Mouse (Mus musculus) hematopoietic stem cell, adult 5-6 weeks (primary cell): ENCODE data around the gene Dcaf8. TPM values are rescaled to one million over a fixed set of nuclear protein-coding genes. Genes with fewer than 3 reads are reported as not detected.

ENCODE experiments used
- ATAC-seq, 2 experiments: fragments of 125-278 bp in 1 of 2; replicated peaks in 1 of 2; 2 replicates each; pipeline ENCODE4 v1.8.0; 2016 to 2017; ENCODE audit warnings: inconsistent platforms in 2 of 2, mild to moderate bottlenecking in 2 of 2, moderate number of reproducible peaks in 2 of 2, low read depth in 1 of 2, moderate TSS enrichment in 1 of 2; ENCODE audit not compliant: low FRiP score in 2 of 2, poor library complexity in 2 of 2, severe bottlenecking in 2 of 2, insufficient read depth in 1 of 2, low TSS enrichment in 1 of 2
- total RNA-seq: library from RNA; stranded (forward); fragments of 172-1452, 232-1000 nt; gene quantifications from 2 replicates; pipeline ENCODE4 v1.2.3, GENCODE M21; 2017

Gene Dcaf8
- total RNA-seq, 1 experiment from 2014 or later = 208 TPM

DNA sequence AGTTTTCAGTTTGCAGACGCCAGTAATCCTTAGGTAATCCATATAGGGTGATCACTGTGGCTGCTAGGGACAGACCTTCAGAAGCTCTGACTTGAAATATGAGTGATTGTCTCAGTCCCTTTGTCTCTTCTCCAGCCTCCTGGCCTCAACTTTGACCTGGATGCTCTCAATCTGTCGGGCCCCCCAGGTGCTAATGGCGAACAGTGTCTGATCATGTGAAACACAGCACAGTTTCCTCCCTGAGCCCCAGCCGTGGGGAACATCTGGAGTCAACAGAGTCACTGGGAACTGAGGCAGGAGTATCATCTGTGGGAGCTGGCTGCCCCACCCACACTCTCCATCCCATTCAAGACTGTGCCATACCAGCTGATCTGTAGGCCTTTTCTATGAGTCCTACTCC, 13.8 kb upstream of the Dcaf8 start:
- ATAC-seq = no peak

DNA sequence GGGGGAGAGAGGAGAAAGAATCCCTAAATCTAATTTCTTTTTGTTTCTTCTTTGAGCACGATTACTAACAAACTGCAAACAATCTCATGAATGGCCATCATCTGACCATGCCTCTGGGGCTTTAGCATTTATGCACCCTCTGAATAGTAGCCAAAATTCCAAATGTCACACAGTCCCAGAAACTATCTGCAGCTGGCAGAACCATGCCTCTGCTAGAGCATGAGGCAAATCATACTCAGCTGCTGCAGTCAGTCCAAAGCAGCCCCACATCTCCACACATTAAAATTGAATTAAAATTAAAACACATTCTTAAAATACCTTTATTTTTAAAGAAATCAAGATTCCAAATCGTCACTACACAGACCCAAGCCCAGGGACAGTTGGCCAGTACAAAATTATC, 7.7 kb upstream of the Dcaf8 start:
- ATAC-seq = no peak

DNA sequence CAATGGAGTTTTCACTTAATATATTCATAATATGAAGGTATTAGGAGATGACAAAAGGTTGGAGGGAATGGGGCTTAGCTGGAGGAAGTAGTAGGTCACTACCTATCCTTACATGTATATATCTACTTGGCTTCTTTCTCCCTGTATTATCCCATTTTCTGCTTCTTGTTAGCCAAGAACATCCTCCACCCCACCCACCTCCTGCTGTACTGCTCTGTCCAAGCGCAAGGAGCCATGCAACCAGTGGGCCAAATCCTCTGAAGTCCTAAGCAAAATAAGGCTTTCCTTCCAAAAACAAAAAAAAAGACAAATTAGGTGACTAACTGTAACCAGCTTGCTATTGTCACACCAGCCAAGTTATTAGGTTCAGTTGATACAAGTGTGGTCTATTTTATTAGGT, 7.1 kb upstream of the Dcaf8 start:
- no peak for ATAC-seq

DNA sequence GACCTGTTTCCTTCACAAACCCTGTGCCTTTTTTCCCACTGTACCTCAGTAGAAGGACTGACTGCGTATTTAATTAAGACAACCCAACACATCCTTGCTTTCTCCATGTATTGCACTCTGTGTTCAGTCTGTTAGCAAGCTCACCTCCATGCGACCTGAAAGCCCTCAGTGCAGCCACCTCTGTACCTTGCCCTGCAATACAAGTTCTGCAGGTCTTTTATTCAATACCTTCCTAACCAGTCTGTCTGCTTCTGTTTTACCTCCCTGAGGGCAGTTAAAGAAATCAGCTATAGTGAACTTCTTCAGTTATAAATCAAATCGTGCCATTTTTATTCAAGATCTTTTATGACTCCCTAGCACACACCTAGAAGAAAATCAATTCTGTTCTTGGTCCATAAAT, 6.4 kb upstream of the Dcaf8 start:
- ATAC-seq = no peak

DNA sequence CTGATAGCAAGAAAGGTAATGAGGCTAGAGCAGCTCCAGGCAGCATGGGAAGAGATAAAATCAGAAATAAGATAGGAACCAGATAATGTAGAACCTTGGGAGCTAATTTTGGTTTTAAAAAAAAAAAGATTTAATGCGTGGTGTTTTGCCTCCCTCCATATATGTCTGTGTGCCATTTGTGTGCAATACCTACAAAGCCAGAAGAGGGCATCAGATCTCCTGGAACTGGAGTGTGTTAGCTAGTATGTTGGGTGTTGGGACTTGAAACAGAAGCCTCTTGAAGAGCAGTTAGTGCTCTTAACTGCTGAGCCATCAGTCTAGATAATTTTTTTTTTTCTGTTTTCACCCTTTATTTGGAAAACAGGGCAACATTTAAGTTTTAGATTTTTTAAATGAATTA, 4.3 kb upstream of the Dcaf8 start:
- peak; percentile 57 to 67; a peak in 3 of 4 replicates for ATAC-seq

DNA sequence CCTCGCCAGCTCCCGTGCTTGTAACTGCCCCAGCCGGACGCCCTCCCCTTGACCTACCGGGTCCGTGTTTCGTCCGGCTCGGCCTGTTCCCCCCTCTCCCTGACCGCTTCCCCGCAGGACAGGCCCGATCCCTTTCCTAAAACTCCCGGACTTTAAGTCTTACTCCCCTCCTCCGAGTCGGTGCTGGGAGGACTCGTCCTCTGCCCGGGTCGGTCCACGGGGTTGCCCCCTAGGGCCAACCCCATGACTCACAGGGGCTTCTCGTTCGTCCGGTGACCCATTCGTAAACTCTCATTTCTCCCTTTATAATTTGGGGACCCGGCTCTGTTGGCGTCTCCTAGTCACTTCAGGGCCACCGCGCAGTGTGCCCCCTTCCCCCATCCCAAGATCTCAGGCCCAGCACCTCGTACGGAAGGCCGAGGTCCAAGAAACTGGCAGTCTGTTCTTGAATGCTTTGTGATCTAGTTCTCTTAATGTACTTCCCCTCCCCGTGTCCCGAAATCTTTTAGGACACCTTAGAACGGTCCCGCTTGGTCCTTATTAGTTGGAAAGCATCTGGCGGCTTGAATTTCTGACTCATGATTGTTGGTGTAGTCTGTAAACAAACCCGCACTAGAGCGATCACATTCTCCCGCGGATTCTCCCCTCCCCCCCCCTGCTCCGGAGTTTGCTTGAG, 533 bp downstream of the Dcaf8 start:
- ATAC-seq = peak in 1 of 2 experiments; percentile 29; a peak in 1 of 4 replicates

DNA sequence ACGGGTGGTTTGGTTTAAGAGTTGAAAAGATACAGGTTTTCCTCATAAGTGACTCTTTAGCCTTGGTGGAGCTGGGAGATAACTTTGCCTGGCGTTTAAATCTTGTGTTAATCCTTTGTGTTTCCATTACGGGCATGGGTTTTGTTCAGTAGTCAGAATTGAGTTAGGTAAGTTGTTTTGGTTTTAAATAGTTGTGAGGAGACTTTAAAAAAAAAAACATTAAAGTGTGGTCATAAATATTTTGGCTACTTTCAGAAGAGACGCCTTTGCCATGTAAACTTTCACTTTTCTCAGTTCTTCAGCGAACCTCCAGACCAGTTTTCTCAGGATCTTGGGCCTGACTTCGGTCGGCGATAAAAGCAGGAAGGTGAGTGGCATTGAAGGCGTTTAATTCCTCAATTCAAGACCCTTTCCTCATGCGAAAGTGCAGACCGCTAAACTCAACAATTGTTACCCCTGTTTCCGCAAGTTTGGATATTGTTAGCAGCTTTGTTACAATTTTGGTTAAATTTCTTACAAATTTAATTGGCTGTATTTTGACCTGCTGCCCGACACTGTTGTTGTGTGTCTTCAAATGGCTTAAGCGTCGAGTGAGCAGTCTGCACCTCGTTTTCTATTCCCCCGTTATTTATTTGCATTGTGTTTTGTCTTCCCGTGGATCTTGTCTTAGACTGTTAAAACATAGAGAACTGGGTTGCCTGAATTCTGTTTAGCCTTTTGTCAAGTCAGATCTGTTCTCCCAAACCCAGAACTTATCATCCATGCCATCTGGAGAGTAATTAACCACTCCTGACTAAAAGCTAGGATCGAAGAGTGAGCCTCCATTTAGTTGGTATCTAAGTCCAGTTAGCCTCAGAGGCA, 1.3 kb downstream of the Dcaf8 start:
- ATAC-seq = no peak

DNA sequence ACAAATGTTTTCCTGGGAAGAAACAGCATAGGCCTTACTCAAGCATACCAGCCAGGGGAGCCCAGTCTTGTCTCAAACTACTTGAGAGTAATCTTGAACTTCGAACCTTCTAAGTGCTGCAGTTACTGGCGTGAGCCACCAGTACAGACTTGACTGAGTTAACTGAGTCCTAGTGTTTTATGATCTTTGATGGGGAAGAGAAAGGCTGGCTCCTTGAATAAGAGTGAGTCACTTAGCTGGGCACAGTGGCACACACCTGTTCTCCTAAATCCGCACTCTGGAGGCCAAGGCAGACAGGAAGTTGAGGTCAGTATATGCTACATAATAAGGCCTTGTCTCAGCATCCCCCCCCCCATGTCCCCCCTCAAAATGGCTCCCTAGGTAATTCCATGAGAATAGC, 6.7 kb downstream of the Dcaf8 start:
- ATAC-seq = no peak

DNA sequence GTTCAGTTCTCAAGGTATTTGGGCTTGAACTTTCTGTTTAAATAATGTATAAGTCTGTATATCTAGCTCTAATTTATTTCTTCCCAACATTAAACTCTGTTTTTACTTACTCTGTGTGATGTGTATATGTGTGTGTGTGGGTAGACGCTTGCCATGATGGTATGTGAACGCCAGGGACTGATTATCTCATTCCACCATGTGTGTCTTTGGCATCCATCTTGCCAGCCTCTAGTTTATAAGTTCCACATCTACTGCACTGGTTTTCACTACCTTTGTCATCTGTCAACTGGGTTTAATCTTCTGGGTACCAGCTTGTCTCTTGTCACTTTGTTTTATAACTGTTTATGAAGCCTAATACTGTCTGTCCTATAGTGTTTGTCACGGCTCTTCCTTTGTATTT, 7.6 kb downstream of the Dcaf8 start:
- no peak for ATAC-seq

DNA sequence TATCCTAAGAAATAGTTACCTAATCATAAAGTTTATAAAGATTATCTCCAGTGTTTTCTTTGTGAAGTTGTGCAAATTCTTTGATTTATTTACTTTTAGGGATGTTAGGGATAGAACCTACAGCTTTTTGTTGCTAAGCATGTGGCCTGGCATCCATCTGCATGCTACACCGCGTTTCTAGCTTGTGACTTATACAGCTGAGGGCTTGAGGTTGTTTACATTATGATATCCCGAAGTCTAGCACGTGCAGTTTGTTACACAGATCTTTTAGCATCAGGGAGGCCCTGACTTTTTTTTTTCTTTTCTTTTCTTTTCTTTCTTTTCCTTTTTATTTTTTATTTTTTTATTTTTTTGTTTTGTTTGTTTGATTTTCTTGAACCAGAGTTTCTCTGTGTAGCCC, 12.1 kb downstream of the Dcaf8 start:
- ATAC-seq = no peak

DNA sequence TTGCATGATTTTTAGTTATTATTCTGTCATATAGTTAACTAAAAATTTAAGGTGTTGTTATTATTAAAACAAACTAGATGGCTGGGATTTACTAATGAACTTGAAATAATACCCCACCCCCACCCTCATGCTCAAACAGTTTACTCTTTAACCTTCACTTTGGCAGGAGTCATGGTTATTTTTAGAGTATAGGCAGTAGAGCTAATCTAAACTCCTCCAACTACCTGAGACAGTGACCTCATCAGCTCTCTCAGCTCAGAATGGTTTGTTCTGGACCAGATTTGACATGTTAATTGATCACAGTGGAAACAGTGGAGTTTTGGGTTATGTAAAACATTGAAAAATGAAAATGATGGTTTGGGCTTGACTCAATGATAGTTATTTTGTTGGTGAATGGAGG, 12.6 kb downstream of the Dcaf8 start:
- ATAC-seq = no peak

DNA sequence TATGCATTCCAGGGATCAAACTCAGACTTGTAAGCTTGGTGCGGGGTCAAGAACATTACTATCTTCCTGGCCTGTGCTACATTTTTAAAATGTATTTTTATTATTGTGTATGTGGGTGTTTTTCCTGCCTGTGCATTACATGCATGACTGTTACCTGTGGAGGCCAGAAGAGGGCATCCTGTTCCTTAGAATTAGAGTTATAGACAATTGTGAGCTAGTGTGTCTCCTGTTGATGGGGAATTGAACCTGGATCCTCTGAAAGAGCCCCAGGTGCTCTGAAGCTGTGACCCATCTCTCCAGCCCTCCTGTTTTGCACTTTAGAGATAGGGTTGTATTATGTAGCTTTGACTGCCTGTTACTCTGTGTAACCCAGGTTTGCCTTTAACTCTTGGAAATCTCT, 14.1 kb downstream of the Dcaf8 start:
- ATAC-seq = 0 out of 4 replicates have a peak, but pooled peaks of 1 of the 2 experiments have one; percentile 53

DNA sequence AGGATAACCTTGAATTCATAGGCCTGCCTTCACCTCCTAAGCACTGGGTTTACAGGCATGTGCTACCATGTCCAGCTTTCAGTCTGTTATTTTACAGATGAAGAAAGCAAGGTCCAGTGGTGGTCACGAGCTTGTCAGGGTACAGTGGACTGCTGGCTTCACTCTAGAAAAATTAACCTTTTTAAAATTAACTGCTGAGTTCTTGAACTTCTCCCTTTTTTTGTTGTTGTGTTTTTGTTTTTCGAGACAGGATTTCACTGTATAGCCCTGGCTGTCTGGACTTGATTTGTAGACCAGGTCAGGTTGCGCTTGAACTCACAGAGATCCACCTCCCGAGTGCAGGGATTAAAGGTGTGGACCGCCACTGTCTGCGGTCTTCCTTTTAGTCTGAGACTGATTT, 15.1 kb downstream of the Dcaf8 start:
- no peak for ATAC-seq

DNA sequence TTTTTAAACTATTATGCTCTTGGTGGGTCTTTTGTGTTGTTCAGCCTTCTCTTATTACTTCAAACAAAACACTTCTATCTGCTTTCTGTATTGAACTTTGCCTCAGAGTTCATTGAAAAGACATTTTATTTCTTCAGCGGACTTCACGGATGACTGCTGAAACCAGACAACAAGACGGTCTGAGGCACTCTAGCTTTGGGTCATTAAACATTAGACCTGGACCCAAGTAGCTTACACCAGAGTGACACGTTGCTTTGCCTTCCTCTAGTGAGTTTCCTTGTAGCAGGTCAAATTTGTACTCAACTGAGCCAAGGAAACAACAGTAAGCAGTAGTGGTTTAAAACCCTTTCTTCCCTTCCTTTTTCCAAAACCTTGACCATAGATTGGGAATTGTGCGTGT, 20.0 kb downstream of the Dcaf8 start:
- no peak for ATAC-seq

DNA sequence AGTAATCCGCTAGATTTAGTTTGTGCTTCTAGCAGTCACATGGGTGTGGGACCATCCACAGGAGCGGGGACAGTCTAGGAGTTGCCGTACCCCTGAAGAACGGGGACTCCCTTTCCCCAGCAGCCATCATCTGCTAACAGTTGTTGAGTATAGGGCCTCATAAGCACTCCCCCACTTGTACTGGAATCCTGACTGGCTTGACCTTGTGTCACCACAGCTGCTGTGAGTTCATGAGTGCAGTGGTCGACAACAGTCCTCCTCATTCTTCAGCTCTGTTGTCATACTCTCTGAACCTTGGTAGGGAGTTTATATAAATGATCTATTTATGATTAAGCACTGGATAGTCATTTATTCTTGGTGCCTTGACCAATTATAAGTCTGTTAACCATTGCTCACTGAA, 21.9 kb downstream of the Dcaf8 start:
- ATAC-seq = no peak

DNA sequence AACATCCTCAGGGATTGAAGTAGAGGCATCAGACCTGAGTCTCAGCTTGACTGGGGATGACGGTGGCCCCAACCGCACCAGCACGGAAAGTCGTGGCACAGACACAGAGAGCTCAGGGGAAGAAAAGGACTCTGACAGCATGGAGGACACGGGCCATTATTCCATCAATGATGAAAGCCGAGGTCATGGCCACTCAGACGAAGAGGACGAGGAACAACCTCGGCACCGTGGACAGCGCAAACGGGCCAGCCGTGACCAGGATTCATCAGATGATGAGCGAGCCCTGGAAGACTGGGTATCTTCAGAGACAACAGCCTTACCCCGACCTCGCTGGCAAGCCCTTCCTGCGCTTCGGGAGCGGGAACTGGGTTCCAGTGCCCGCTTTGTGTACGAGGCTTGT, 24.5 kb downstream of the Dcaf8 start:
- ATAC-seq = no peak

DNA sequence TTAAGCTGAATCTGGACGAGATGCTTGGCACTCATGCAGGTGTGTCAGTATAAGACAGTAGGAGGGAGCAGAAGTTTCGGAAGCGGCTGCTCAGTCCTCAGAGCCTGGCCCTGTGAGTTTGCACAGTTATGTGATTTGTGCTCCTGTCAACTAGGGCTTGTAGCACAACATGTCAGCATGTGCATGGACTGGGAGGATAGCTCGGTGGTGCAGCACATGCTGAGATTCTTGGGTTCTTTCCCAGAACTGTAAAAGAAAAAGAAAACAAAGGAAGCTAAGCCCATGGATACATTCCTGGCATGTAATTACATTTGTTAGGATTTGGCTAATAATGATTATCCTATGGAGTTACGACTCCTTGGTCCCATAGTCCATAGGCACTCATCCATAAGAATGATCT, 25.3 kb downstream of the Dcaf8 start:
- ATAC-seq = no peak

DNA sequence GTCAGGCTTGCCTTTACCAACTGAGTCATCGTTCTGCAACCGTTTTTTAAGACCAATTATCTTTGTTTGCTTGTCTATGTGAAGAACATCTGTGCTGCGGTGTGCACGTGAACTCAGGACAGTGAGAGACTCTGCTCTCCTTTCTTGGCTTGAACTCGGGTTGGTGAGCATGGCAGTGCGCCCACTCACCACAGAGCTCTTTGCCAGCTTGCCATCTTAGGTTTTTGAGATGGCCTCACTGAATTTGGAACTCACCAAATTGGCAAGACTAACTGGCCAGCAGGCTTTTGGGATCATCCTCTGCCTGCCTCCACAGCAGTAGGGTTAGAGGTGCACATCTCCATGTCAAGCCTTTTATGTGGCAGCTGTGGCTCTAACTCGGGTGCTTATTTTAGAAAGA, 29.9 kb downstream of the Dcaf8 start:
- ATAC-seq = no peak

DNA sequence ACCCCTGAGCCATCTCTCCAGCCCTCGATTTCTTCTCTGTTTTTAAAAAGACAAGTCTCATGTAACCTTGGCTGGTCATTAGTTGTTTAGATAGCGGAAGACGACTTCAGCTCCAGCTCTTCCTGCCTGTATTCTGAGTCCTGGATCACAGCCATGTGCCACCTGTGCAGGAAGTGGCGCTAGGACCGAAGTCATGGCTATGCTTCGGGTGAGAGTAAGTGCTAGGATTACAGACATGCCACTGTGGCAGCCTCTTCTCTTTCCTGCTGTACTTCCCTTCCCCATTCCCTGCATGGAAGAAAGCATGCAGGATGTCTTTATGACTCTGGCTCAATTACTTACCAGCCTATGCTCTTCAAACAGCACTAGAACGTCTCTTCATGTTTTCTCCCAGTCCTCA, 31.2 kb downstream of the Dcaf8 start:
- no peak for ATAC-seq
